Mouse (Mus musculus) neural tube, embryonic 14.5 days (tissue): ENCODE results near the gene 4930579G24Rik. TPM values are rescaled to one million over a fixed set of nuclear protein-coding genes. Genes with fewer than 3 reads are reported as not detected.

Experiments used
- ATAC-seq: fragments of 200-750 bp; cut with Nextera tagmentation; 2 replicates; pipeline ENCODE4 v1.8.0; 2017; ENCODE audit warnings: low read depth, mild to moderate bottlenecking, moderate TSS enrichment, moderate library complexity
- H3K27ac ChIP-seq: fragments of 300-500 bp; sonication (generic); 2 replicates; pipeline ENCODE4 v1.5.1; 2014; ENCODE audit warnings: low read depth, mild to moderate bottlenecking, control low read depth, low read length, moderate library complexity, mixed read lengths
- H3K27me3 ChIP-seq: fragments of 300-500 bp; sonication (generic); 2 replicates; pipeline ENCODE4 v1.6.1; 2014; ENCODE audit warnings: low read length; ENCODE audit not compliant: control insufficient read depth, insufficient read depth
- H3K36me3 ChIP-seq: fragments of 300-500 bp; sonication (generic); 2 replicates; pipeline ENCODE4 v1.6.1; 2014; ENCODE audit warnings: low read length, mixed read lengths; ENCODE audit not compliant: control insufficient read depth, insufficient read depth
- H3K4me1 ChIP-seq: fragments of 300-500 bp; sonication (generic); 2 replicates; pipeline ENCODE4 v1.6.1; 2014; ENCODE audit warnings: low read length; ENCODE audit not compliant: control insufficient read depth, insufficient read depth
- H3K4me2 ChIP-seq: fragments of 300-500 bp; sonication (generic); 2 replicates; pipeline ENCODE4 v1.6.1; 2014; ENCODE audit warnings: mild to moderate bottlenecking, low read depth, low read length, control low read depth
- H3K4me3 ChIP-seq: fragments of 300-500 bp; sonication (generic); 2 replicates; pipeline ENCODE4 v1.5.1; 2014; ENCODE audit warnings: low read depth, low read length, control low read depth, mixed read lengths
- H3K9ac ChIP-seq: fragments of 300-500 bp; sonication (generic); replicated peaks from 2 replicates; pipeline ENCODE4 v1.6.1; 2014; ENCODE audit warnings: low read depth, mild to moderate bottlenecking, control low read depth, low read length, mixed read lengths
- H3K9me3 ChIP-seq: fragments of 300-500 bp; sonication (generic); 2 replicates; pipeline ENCODE4 v1.6.1; 2016; ENCODE audit warnings: low read length; ENCODE audit not compliant: control insufficient read depth
- WGBS: fragments of 180-500 bp; shearing (Covaris S2); extraction: QIAGEN DNeasy Blood & Tissue Kit; methylation state at CpG from one replicate; pipeline ENCODE4 v1.1.7; 2014; 5-methylcytosine and 5-hydroxymethylcytosine counted together
- polyA plus RNA-seq: library from polyadenylated mRNA; unstranded; fragments of >200 nt; fragmentation: Nextera tagmentation; extraction: Ambion mirVana; gene quantifications from 2 replicates; pipeline ENCODE4 v1.2.1, GENCODE M21; 2014

4930579G24Rik gene
- polyA plus RNA-seq, 1 experiment from 2014 or later = 5.6 TPM

DNA sequence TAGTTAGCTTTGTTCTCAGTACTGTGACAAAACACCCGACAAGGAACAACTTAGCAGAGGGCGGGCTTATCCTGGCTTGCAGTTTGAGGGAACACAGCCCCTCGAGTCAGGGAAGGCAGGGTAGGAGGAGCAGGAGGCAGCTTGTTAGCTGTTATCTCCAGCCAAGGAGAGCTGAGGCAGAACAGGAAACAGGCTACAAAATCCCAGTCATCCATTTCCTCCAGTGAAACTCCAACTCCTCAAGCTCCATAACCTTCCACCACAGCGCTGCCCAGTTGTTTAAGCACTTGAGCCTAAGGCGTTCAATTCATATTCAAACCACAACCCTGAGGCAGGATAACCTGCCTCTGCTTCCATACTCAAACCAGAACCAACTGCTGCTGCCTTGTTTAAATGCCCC lies 45.8 kb downstream of the 4930579G24Rik start:
- no peak overlapping the region for H3K9ac ChIP-seq
- no peaks in the 10 kb centered on the region for H3K9me3 ChIP-seq
- H3K4me2 ChIP-seq = no peak overlapping the region
- no peak for ATAC-seq
- no peak overlapping the region for H3K4me3 ChIP-seq
- no peaks in the 10 kb centered on the region for H3K4me1 ChIP-seq
- no peak overlapping the region for H3K27ac ChIP-seq
- no peaks in the 10 kb centered on the region for H3K36me3 ChIP-seq
- H3K27me3 ChIP-seq = no peaks in the 10 kb centered on the region
- WGBS = 90% methylated on average over 5 of the region's 5 CpGs

DNA sequence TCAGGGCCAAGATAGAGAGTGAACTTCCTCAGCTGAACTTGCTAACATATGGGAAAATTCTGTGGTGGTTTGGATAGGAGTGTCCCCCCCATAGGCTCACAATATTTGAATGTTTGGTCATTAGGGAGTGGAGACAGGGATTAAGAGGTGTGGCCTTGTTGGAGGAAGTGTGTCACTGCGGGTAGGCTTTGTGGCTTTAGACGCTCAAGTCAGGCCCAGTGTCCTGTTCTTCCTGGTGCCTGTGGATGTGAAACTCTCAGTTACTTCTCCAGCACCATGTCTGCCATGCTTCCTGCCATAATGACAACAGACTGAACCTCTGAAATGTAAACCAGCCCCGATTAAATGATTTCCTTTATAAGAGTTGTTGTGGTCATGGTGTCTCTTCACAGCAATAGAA lies 47.5 kb downstream of the 4930579G24Rik start:
- Histone ChIP-seq H3K4me3 (no peak overlapping the region), H3K27me3 (no peaks in the 10 kb centered on the region), H3K36me3 (no peaks in the 10 kb centered on the region), H3K9me3 (no peaks in the 10 kb centered on the region), H3K4me2 (no peak overlapping the region), H3K4me1 (no peaks in the 10 kb centered on the region), H3K9ac (no peak overlapping the region), H3K27ac (no peak overlapping the region)
- 98% methylated on average over 3 of the region's 3 CpGs for WGBS
- no peak for ATAC-seq

Other genes starting within 250 kb of the 4930579G24Rik start
- gene Fnip2, start 61.3 kb upstream of the 4930579G24Rik start, polyA plus RNA-seq = 8.9 and 10.8 TPM in 2 replicates
- gene Ppid, start 37.7 kb upstream of the 4930579G24Rik start, polyA plus RNA-seq = 157 and 164 TPM in 2 replicates
- gene Etfdh, start 421 bp downstream of the 4930579G24Rik start, polyA plus RNA-seq = 40.8 and 50.6 TPM in 2 replicates
- gene Rxfp1, start 108.8 kb downstream of the 4930579G24Rik start, polyA plus RNA-seq = 0.05 and 0.10 TPM in 2 replicates
- 1.2 and 1.4 TPM in 2 replicates for gene Tmem144, start 223.7 kb downstream of the 4930579G24Rik start, polyA plus RNA-seq